Mouse (Mus musculus): ENCODE measurements around the gene Map3k14. TPM values are rescaled to one million over a fixed set of nuclear protein-coding genes. Genes with fewer than 3 reads are reported as not detected.
A peak's percentile ranks its signal among the peaks of the same experiment; 100 is the strongest.

Gene Map3k14
- total and polyA plus RNA-seq, 2 experiments from 2014 or later = 1.3 to 9.4 TPM

DNA sequence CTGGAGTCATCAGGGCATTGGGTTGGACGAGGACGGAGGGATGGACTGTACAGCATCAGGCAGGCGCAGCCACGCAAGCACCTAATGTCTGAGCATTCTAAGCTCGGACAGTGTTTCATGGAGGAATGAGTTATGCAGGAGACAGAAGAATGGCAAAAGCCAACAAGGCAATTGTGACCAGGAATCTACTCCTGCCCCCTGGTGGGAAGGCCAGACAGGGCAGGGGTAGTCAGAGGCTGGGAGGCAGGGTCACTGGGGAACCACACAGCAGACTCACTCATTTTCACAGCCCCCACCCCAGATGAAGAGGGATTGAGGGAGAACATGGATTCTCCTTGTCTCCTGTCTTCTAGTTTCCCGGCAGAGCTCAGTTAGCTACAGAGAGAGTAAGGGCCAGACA is 4.7 kb upstream of the Map3k14 start:
- TF ChIP-seq EP300 (IDR thresholded peaks at IDR 0.05; ENCODE audit: low read depth) (no peak), CTCF (IDR thresholded peaks at IDR 0.05; ENCODE audit: low read depth) (peak; percentile 72)
- Histone ChIP-seq H3K4me1 (ENCODE audit: control insufficient read depth, insufficient read depth) (peaks cover 7% of the 10 kb centered on the region; the same call in 1 of the 2 replicates), H3K4me3 (ENCODE audit: low read depth, low read length) (no peak overlapping the region), H3K9me3 (replicated peaks; ENCODE audit: control insufficient read depth, low read length) (no peaks in the 10 kb centered on the region), H3K27me3 (ENCODE audit: control insufficient read depth, insufficient read depth, low read length) (no peaks in the 10 kb centered on the region), H3K4me2 (ENCODE audit: low read depth, low read length) (no peak overlapping the region), H3K36me3 (replicated peaks; ENCODE audit: control insufficient read depth, insufficient read depth, low read length) (no peaks in the 10 kb centered on the region), H3K27ac (ENCODE audit: low read depth) (no peak overlapping the region), H3K9ac (replicated peaks; ENCODE audit: low read depth, low read length) (no peak overlapping the region)
- ATAC-seq (ENCODE audit: insufficient read depth, low read depth) (no peak), DNase-seq (ENCODE audit: low spot score) (peak; percentile 37)
- whole genome bisulfite sequencing = 62% methylated on average over 6 of the region's 6 CpGs

DNA sequence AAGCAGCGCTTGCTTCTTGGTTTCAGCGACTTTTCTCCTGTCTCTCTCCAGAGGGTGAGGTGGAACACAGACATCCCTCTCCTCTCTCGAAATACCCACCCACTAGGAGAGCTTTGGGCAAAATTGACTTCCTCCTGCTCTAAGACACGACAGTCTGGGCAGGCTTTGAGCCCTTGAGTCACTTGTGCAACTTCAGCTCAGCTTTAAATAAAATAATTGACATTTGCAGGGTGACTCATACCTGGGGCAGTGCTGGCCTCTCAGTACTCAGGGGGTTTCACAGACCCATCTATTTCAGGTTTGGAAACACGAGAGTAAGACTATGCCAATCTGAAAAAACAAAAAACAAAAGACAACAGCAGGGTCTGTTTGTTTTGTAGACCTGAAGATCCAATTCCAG is 2.2 kb upstream of the Map3k14 start:
- TF ChIP-seq CTCF (IDR thresholded peaks at IDR 0.05; ENCODE audit: low read depth) (no peak), EP300 (IDR thresholded peaks at IDR 0.05; ENCODE audit: low read depth) (no peak)
- 67% methylated on average over 5 of the region's 5 CpGs for WGBS
- H3K36me3 ChIP-seq (replicated peaks; ENCODE audit: control insufficient read depth, insufficient read depth, low read length) = no peaks in the 10 kb centered on the region
- H3K27me3 ChIP-seq (ENCODE audit: control insufficient read depth, insufficient read depth, low read length) = no peaks in the 10 kb centered on the region
- no peak for ATAC-seq (ENCODE audit: insufficient read depth, low read depth)
- no peak for DNase-seq (ENCODE audit: low spot score)
- no peak overlapping the region for H3K4me2 ChIP-seq (ENCODE audit: low read depth, low read length)
- H3K27ac ChIP-seq (ENCODE audit: low read depth) = no peak overlapping the region
- H3K9me3 ChIP-seq (replicated peaks; ENCODE audit: control insufficient read depth, low read length) = no peaks in the 10 kb centered on the region
- H3K4me3 ChIP-seq (ENCODE audit: low read depth, low read length) = no peak overlapping the region
- H3K4me1 ChIP-seq (ENCODE audit: control insufficient read depth, insufficient read depth) = peaks cover 18% of the 10 kb centered on the region
- H3K9ac ChIP-seq (replicated peaks; ENCODE audit: low read depth, low read length) = no peak overlapping the region

DNA sequence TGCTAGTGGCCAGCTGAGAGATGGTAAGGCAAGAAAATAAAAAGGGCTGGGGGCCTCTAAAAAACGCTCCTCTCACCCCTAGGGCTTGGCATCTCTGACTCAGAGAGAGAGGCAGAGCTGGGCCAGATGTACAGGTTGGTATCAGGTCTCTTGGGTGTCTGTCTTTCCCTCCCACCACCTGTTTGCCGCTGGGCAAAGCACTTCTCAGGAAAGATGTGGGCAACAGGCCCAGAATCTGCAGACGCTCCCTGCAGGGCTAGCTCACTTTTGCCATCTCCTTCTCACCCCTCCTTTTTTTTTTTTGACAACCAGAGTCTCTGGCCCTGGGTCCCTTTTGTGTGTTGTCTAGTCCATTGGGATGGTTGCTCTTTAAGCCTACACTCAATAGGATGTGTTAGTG is 1.6 kb upstream of the Map3k14 start:
- Histone ChIP-seq H3K4me2 (ENCODE audit: low read depth, low read length) (no peak overlapping the region), H3K9me3 (replicated peaks; ENCODE audit: control insufficient read depth, low read length) (no peaks in the 10 kb centered on the region), H3K9ac (replicated peaks; ENCODE audit: low read depth, low read length) (no peak overlapping the region), H3K27ac (ENCODE audit: low read depth) (no peak overlapping the region), H3K36me3 (replicated peaks; ENCODE audit: control insufficient read depth, insufficient read depth, low read length) (no peaks in the 10 kb centered on the region), H3K4me1 (ENCODE audit: control insufficient read depth, insufficient read depth) (peaks cover 18% of the 10 kb centered on the region), H3K27me3 (ENCODE audit: control insufficient read depth, insufficient read depth, low read length) (no peaks in the 10 kb centered on the region), H3K4me3 (ENCODE audit: low read depth, low read length) (no peak overlapping the region)
- ATAC-seq (ENCODE audit: insufficient read depth, low read depth) (no peak), DNase-seq (ENCODE audit: low spot score) (no peak)
- WGBS = 63% methylated on average over 3 of the region's 3 CpGs
- no peak for TF ChIP-seq EP300 (IDR thresholded peaks at IDR 0.05; ENCODE audit: low read depth)
- no peak for TF ChIP-seq CTCF (IDR thresholded peaks at IDR 0.05; ENCODE audit: low read depth)

DNA sequence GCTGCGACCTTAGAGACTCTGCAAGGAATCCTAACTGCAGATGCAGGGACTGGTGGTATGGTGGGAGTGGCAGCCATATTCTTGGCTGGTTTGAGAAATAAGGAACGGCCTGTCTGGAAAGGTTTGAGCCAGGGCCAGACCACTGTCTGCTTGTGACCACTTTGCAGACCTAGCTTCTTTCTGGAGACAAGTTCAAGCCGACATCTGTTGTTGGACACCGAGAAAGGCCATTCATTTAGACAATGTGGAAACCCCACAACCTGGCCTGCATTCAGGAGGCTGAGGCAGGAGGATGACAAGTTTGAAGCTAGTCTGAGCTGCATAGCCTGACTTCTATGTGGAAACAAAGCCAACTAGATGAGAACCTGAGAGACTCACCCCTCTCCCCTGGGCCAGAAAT is 1.1 kb upstream of the Map3k14 start:
- Histone ChIP-seq H3K9me3 (replicated peaks; ENCODE audit: control insufficient read depth, low read length) (no peaks in the 10 kb centered on the region), H3K27me3 (ENCODE audit: control insufficient read depth, insufficient read depth, low read length) (no peaks in the 10 kb centered on the region), H3K36me3 (replicated peaks; ENCODE audit: control insufficient read depth, insufficient read depth, low read length) (no peaks in the 10 kb centered on the region), H3K4me3 (ENCODE audit: low read depth, low read length) (no peak overlapping the region), H3K9ac (replicated peaks; ENCODE audit: low read depth, low read length) (no peak overlapping the region), H3K4me2 (ENCODE audit: low read depth, low read length) (no peak overlapping the region), H3K4me1 (ENCODE audit: control insufficient read depth, insufficient read depth) (peaks cover 18% of the 10 kb centered on the region), H3K27ac (ENCODE audit: low read depth) (no peak overlapping the region; the same call in 1 of the 2 replicates)
- TF ChIP-seq CTCF (IDR thresholded peaks at IDR 0.05; ENCODE audit: low read depth) (no peak), EP300 (IDR thresholded peaks at IDR 0.05; ENCODE audit: low read depth) (no peak)
- DNase-seq (ENCODE audit: low spot score) = no peak
- no peak for ATAC-seq (ENCODE audit: insufficient read depth, low read depth)
- 83% methylated on average over 4 of the region's 4 CpGs for WGBS

DNA sequence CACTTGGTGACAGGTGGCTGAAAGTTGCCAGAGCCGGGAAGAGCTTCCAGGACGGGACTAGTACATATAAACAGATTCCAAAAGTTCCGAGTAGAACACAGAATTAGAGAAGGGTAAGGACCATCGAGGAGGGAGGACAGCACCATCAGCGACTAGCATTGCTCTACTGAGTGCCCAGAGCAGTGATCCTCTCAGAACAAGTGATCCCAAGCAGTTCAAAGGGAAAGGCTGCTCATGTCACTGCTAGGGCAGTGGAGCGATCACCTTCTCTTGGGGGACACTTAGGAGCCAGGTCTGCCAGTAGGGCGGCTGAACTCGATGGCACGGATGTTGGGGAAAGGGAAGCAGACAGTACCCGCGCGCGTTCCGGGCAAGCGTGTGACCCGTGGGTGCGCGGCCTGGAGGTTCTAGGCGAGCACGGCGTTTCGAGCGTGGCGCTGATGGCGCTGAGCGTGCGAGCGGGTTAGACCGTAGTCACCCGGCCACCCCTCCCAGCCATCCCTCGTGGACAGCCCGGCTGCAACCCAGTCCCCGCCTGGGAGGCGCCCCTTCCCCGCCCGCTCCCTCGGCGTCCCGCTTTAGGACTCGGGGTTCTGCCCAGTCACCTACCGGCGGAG is 435 bp downstream of the Map3k14 start:
- no peak for TF ChIP-seq CTCF (IDR thresholded peaks at IDR 0.05; ENCODE audit: low read depth)
- TF ChIP-seq EP300 (IDR thresholded peaks at IDR 0.05; ENCODE audit: low read depth) = no peak
- WGBS = under 1% methylated on average over 30 of the region's 42 CpGs
- peak overlapping the region; percentile 62 for H3K4me3 ChIP-seq (ENCODE audit: low read depth, low read length)
- DNase-seq (ENCODE audit: low spot score) = peak; percentile 29
- peak overlapping the region; percentile 88 for H3K4me2 ChIP-seq (ENCODE audit: low read depth, low read length)
- no peaks in the 10 kb centered on the region for H3K27me3 ChIP-seq (ENCODE audit: control insufficient read depth, insufficient read depth, low read length)
- ATAC-seq (ENCODE audit: insufficient read depth, low read depth) = peak; percentile 53
- H3K9ac ChIP-seq (replicated peaks; ENCODE audit: low read depth, low read length) = peak overlapping the region; percentile 68
- no peaks in the 10 kb centered on the region for H3K9me3 ChIP-seq (replicated peaks; ENCODE audit: control insufficient read depth, low read length)
- peaks cover 32% of the 10 kb centered on the region for H3K4me1 ChIP-seq (ENCODE audit: control insufficient read depth, insufficient read depth)
- peak overlapping the region; percentile 81 for H3K27ac ChIP-seq (ENCODE audit: low read depth)
- H3K36me3 ChIP-seq (replicated peaks; ENCODE audit: control insufficient read depth, insufficient read depth, low read length) = no peaks in the 10 kb centered on the region

DNA sequence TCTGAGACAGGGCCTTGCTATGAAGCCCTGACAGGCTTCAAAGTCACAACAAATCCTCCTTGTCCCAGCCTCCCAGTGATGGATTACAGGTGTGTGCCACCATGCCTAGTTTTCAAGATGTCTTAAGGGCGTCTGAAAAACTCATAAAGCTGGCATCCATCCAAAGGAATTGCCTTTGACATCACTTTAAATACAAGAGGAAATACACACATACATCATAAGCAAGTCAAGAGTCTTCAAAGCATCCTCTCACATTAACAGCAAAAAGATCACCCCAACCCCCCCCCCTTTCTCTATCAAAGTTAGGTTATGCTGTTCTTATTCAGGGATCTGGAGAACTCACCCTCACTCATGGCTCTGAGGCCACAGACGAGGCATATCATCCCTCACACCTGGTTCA is 1.4 kb downstream of the Map3k14 start:
- no peaks in the 10 kb centered on the region for H3K36me3 ChIP-seq (replicated peaks; ENCODE audit: control insufficient read depth, insufficient read depth, low read length)
- 60% methylated on average over 2 of the region's 2 CpGs for WGBS
- no peaks in the 10 kb centered on the region for H3K9me3 ChIP-seq (replicated peaks; ENCODE audit: control insufficient read depth, low read length)
- no peaks in the 10 kb centered on the region for H3K27me3 ChIP-seq (ENCODE audit: control insufficient read depth, insufficient read depth, low read length)
- H3K9ac ChIP-seq (replicated peaks; ENCODE audit: low read depth, low read length) = no peak overlapping the region
- ATAC-seq (ENCODE audit: insufficient read depth, low read depth) (no peak), DNase-seq (ENCODE audit: low spot score) (no peak)
- H3K4me2 ChIP-seq (ENCODE audit: low read depth, low read length) = peak overlapping the region; percentile 88
- TF ChIP-seq CTCF (IDR thresholded peaks at IDR 0.05; ENCODE audit: low read depth) (no peak), EP300 (IDR thresholded peaks at IDR 0.05; ENCODE audit: low read depth) (no peak)
- H3K27ac ChIP-seq (ENCODE audit: low read depth) = no peak overlapping the region
- H3K4me1 ChIP-seq (ENCODE audit: control insufficient read depth, insufficient read depth) = peaks cover 36% of the 10 kb centered on the region
- 0 out of 2 replicates have a peak overlapping the region, but pooled peaks have one; percentile 62 for H3K4me3 ChIP-seq (ENCODE audit: low read depth, low read length)
